Mouse (Mus musculus): Measurements from ENCODE around the gene B4galnt3.

Gene B4galnt3

DNA sequence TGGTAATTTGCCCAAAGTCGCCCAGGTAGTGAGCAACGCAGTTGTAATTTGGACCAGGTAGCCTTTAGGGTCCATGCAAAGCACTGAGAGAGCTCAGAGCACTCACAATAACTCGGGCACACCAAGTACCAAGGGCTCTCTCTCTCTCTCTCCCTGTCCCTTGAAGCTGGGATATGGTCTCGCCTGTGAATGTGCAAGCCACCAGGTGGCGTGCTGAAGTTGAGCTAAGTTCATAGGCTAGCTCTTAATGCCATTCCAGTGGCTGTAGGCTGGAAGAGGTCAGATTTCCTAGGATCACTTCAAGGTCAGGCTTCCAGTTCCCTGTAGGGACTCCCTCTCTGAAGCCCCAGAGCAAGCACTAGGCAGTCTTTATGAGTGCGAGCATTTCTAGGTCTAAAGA is 71.7 kb downstream of the B4galnt3 start:
- DNase-seq (ENCODE audit: low read depth, low spot score), result peak; percentile 93

DNA sequence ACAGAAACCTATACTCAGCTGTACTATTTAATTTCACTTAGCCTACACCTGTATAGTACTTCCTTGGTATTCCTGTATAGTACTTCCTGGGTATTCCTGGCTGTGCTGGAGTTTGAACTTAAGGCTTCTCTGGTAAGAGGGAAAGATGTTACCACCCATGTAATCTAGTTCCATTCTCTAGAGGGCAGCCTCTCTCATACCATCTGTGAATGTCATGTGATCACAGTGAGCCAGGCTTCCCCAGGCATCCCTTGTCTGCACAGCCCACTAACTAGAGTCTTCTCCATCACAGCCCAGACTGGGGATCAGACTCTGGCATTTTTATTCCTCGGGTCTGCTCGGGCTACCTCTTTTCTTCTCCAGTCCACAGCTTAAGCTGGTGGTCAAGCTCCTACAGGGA is 75.1 kb downstream of the B4galnt3 start:
- peak; percentile 60 for DNase-seq (ENCODE audit: low read depth, low spot score)

DNA sequence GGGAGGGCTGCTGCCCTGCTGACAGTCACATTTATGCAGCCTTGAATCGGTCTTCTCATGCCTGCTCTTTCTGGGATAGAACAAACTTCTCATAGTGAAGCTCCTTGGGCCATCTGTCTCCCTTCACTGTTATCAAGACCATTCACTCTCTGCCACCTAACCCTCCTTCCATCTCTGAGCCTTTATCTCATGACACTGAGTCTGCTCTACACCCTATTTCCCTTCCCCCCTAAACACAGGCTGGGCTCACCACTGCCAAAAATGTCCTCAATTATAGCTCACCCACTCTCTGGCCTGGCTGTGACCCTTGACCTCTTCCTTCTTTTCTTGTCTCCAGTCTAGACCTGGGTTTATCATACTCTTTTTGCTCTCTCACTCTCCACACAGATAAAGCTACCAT is 77.7 kb downstream of the B4galnt3 start:
- no peak for DNase-seq (ENCODE audit: low read depth, low spot score)

DNA sequence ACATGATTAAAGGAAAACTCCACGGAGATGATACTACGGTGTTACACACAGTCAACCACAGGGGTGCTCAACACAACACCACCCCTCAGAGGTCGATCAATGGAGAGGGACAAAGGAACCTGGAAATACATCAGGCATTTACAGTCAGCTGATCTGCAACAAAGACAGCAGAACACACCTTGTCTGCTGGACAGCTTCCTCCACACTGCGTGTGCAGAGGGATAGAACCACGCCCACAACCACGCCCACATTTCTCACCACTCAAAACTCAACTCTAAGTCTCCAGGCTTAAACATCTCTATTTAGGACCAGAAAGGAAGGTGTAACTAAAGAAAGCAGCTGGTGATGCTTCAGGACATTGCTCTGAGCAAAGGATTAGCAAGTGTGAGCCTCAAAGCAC is 82.8 kb downstream of the B4galnt3 start:
- peak; percentile 88 for DNase-seq (ENCODE audit: low read depth, low spot score)

DNA sequence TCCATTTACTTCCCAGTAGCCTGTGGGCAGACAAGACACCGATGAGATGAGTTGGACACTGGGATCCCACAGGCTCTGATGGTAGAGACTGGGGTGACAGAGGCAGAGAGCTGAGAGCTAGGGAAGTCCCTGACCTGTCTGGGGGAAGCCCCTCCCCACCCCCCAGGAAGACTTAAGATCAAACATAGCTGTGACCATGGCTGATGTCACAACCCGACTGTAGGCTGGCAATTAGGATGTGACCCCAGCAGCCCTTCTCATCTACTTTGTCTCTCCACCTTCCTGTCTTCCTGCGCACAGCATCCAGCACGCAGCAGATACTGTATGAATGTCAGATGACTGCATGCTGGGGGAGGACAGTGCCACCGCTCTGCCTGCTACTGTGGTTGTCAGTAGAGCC is 87.8 kb downstream of the B4galnt3 start:
- DNase-seq (ENCODE audit: low read depth, low spot score), result no peak

DNA sequence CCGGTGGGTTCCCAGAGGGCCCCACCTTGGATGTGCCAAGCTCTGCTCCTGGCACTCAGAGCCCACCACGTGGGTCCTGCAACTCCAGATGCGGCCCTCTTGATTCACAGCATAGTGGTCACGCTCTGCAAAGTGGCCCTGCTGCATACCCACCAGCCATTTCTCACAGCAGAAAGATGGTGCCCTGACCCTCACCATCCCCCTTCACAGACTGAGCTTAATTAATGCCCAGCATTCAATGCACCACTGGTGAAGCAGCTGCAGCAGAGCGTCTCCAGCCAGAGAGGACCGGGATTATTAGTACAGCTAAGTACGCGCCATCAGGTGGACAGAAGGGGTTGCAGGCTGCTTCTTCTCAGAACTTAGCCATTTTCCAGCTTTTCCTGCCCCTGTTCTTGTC is 92.0 kb downstream of the B4galnt3 start:
- DNase-seq (ENCODE audit: low read depth, low spot score), result no peak

DNA sequence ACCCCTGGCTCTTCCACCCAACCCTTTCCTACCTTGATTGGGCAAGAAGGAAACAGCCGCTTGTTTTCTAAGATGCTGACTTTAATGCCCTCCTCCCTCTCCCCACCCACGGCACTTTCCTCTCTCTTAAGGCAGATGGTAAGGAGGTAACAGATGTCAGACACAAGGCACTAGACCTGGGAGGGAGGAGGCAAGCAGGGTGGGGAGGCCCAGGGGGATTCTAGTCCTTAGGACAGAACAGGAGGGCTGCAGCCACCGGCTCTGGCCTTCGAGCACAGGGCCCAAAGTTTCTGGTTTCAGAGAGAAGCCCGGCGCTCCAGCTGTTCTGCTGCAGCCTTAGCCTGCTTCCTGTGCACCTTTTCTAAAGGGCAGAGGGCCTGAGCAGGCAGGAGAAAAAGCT is 92.4 kb downstream of the B4galnt3 start:
- no peak for DNase-seq (ENCODE audit: low read depth, low spot score)

DNA sequence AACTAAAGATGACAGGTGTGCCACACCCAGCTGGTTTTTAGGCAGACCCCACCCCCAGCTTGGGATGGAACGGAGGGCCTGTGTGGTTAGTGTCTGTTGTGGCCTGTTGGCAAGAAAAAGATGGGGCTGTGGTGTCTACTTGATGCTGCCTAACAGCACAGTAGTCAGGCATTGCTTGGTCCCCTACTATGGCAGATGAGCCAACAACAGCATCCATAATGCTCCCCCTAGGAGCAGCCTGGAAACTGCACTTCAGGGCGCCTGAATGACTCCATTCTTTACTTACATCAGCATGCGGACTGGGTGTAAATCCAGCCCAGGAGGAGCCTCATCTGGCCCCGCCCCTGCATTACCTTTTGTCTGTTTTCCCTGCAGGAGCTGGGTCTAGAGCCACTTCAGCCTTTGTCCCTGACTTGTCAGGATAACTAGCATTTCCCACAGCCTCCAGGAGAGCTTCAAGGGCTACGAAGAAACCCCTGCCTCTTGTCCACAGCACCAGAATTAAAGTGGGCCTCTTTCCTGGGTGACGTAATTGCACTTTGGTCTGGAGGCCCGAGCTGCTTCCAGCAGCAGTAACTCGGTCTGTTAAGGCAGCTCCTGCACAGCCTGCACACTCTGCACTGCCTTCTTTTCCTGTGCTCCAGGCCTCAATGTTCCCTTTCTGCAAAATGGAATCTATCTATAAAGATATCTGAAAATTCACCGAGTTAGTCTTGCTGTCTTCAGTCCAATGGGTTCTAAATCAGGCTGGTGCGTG is 94.5 kb downstream of the B4galnt3 start:
- DNase-seq (ENCODE audit: low read depth, low spot score), result peak; percentile 93

DNA sequence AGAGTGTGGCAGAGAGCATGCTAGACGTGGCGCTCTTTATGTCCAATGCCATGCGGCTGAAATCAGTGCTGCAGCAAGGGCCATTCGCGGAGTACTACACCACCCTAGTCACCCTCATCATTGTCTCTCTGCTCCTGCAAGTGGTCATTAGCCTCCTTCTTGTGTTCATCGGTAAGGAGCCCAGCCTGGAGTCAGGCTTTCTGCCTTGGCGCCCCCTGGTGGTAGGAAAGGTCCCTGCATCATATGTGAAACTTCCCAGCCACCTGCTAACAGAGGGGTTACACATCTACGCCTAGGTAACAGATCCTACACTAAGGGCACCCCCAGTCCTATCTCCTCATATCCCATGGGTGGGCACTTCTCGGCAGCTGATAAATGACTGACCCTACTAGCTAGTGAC is 96.4 kb downstream of the B4galnt3 start:
- peak; percentile 88 for DNase-seq (ENCODE audit: low read depth, low spot score)

DNA sequence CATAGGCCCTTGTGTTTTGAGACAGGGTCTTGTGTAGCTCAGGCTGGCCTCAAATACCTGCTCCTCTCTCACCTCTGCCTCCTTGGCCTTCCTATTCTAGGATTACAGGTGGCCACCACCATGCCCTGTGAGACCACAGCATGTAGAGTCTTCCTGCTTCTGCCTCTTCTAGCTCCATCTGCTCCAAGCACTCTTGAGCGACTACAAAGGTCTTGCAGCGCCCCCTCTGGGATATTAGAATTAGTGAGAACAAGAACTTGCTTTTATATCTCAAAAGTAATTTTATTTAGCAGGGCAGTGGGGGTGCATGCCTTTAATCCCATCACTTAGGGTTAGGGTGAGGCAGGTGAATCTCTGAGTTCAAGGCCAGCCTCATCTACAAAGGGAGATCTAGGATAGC is 97.5 kb downstream of the B4galnt3 start:
- DNase-seq (ENCODE audit: low read depth, low spot score), result peak; percentile 84

DNA sequence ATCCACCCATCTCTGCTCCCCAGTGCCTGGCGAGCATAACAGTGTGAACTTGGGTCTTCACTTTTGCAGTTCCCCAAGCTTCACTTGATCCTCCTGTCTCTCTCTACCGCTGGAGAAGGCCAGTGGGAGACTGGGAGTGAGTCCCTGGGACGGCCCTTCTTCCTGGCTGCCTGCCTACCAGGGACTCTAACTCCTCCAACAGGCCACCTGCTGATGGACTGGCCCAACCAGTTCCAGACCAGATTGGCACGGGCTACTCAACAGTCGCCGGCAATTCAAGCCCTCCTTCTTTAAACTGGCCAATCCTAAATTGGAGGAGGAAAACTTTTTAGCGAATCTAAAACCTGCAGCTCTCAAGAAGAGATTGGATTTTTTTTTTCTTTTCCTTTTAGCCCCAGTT is 99.4 kb downstream of the B4galnt3 start:
- no peak for DNase-seq (ENCODE audit: low read depth, low spot score)

DNA sequence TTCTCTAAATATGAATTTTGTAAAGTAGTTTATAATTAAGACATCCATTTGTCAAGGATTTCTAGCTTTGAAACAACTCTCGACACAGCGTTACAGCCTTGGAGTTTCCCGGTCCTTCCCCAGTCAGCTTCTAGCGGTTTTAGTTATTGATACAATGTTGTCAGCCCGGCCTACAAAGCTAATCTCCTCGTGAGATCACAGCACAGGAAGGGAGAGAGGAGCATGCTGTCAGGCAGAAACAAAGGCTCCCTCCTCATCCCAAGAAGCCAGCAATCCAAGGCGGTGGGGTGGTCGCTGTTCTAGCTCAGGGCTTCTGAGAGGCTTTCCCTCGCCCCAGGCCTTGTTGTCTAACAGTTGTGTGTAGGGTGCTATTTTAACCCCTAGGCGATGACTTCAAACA is 100.1 kb downstream of the B4galnt3 start:
- DNase-seq (ENCODE audit: low read depth, low spot score), result no peak

DNA sequence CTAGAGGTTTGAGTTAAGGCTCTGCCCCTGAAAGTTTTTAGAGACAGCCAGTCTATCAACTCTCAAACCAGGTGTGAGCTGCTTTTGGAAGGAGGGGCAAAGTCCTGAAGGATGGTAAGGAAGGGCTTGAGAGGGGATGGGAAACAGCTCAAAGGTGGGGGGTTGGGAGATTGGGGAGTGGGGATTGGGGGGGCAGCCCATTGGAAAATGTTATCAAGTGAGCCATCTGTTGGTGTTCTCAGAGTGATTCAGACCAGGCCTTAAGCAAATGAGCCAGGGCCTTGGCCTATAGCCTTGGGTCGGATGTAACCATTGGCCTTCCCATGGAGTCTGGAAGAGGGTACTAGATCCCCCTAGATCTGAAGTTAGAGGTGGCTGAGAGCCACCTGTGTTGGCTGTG is 100.6 kb downstream of the B4galnt3 start:
- DNase-seq (ENCODE audit: low read depth, low spot score), result no peak

DNA sequence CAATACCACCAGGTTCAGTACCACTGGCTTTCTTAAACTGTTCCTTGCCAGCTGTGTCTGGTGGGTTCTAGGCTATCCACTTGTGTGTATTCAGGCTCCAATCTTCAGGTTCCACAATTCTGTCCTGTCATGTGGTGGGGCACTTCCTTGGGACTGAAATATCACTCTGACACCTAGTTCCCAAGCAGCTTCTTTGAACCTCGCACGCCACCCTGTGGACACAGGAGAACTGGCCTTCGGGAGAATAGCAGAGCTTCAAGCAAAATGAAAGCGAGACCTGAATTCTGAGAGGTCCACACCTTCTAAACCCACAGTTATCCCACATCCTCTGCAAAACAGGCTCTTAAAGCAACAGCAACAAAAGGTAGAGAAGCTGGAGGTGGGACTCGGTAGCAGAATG is 101.2 kb downstream of the B4galnt3 start:
- DNase-seq (ENCODE audit: low read depth, low spot score), result peak; percentile 92

DNA sequence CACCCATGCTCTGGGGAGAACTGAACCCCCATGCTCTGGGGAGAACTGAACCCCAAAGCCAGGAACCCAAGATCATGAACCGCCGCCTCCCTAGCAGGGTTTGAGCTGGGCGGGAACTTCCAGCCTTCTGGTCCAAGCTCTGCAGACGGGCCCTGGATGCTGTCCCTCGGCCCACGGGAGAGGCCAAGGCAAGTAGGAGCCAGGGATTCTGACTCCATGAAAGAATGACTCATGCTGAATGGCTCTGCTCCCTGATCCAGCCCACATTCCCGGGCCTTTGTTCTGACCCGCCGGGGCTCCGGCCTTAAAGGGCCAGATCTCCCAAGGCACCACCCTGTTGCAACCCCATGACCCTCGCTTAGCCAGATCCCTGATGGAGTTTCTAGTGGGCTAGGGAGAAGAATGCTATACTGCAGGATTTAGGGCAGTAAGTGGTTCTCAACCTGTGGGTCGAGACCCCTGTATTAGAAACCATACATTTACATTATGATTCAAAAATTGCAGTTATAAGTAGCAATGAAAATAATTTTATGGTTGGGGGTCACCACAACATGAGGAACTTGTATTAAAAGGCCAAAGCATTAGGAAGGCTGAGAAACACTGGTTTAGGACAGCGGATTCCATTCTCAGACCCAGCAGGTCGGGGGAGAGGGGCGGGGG is 102.0 kb downstream of the B4galnt3 start:
- DNase-seq (ENCODE audit: low read depth, low spot score), result peak; percentile 88

DNA sequence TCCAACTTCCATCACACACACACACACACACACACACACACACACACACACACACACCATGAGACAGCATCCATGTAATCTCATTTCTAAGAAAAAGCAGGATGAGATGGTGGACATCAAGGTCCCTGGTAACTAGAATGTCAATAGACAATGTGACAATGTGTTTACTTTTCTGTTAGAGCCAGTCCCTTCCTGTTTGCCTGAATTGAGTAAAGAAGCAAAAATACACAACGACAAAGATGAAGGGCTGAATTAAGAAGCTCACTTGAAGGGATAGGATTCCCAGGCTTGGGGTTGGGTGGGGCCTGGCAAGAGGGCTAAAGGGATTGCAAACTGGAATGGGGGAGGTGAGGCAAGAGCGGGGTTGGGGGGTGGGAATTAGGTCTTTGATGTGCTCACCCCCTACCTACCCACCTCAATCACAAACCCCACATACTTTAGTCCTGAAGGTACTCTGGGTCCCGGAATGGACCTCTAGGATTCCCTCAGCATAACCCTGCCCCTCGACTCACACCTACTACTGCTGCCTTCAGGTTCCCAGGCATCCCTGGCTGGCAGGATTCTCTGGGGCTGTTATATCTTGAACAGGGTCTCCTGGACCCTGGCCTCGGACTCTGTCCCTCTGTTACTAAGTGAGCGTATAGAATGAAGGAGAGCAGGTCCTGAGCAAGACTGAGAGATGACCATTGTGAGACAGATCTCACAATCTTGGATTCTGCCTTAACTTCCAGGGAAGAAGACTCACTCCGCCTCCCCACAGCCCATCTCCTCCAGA is 102.8 kb downstream of the B4galnt3 start:
- no peak for DNase-seq (ENCODE audit: low read depth, low spot score)

DNA sequence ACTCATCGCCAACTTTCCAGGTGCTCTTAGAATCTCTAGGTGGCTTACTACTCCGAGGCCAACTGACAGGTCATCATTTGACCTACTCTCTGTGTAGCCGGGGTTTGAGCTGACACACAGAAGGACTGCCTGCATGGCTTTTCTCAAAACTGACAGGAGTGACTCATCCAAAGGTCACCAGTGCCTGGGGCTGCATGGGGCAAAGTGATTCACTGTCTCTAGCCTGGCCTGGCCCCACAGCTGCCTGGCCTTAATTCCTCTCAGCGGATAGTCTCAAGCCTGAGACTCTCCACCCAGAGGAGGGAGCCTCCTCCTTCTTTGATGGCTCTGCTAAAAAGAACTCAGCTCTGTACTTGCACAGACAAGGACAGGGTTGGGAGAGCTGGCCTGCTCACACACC is 103.4 kb downstream of the B4galnt3 start:
- DNase-seq (ENCODE audit: low read depth, low spot score), result no peak

DNA sequence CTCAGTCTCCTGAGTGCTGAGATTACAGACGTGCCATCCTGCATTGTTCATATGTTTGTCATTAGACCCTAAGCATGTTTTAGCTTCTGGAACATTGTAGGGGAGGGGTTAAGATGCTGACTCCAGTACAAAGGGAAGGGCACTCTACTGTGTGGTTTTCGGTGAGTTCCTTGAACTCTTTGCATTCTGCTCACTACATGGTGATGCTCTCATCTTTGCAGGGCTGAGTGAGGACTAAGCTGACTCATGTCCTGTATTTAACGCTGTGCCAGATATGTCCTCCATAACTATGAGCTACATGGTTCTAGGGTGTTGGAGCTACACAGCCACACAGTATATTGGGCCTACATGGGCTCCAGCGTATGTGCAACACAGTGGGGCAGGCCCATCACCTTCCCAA is 104.0 kb downstream of the B4galnt3 start:
- DNase-seq (ENCODE audit: low read depth, low spot score), result no peak

DNA sequence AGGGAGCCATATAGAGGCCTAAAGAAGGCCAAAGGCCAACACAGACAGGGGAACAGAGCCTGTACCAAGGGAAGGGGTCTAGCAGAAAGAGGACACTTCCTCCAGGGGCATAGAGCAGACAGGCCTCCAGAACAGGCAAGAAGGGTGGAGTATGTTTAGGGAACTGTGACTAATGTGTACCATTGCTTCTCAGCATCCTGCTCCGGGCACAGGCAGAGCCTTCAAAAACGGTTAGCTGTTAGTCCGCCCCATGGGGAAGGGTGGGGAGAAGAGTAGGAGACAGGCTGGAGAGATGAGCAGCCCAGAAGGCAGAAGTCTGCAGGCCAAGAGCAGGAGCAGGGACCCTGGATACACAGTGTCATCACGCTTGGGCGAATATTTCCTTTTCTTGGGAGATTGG is 105.1 kb downstream of the B4galnt3 start:
- DNase-seq (ENCODE audit: low read depth, low spot score), result no peak

DNA sequence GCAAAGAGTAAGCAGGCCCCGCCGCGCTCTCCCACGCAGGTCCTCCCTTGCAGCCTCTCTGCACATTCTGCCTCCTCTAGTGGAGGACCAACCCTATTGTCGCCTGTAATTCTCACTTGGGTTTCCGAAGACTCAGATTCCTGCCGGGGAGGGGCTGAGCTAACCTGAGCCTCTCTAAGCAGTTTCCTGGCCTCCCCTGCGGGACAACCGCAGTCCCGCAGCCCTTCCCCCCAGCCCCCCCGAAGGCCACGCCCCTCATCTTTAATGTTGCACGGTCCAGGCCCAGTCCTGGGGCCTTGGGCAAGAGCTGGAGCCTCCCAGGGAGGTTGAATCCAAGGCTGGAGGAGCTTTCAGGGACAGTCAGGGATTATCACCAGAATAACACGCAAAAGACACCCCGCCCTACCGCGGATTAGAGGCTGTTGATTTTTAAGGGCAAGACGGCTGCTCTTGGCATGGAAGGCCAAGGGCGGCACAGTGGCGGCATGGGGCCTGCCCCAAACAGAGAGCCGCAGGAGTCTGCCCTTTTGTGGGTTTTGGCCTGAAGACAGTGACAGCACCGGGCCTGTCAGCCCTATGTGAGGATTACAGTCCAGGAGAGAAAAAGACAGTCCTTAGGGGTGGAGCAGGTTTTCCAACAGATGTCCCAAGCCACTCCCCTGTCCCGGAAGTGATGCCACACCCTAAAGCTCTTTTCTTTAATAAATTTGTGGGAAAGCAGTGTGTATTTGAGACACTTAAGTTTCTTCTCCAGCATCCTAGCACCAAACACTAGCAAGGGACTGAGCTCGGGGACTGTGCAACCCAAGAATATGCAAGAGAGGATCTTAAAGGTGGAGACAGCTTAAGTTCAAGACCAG is 105.8 kb downstream of the B4galnt3 start:
- peak; percentile 89 for DNase-seq (ENCODE audit: low read depth, low spot score)

DNA sequence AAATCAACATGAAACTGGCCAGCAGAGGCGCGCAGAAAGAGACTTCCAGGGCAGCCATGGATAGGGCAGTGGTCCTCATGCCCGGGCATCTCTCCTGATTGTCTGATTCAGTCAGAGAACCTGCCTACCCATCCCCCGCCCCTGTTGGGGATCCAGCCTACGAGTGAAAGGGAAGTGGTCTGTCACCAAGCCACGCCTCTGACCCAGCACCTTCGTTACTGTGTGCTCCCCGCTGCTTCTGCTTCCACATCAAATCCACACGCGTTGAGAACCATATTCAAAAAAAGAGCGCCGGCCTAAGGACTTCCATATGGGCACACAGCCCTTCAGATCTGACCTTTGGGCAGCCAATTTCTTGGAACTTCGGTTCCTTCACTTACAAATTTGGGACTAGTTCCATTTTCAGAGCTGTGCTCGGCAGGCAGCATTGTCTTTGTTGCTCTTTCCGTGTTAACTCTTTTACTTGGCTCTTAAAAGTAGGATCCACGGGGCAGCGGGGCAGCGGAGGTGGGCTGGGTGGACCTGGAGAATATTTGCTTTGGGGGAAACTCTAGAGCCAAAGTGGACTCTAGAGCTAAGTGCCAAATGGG is 106.7 kb downstream of the B4galnt3 start:
- peak; percentile 90 for DNase-seq (ENCODE audit: low read depth, low spot score)
